ENCODE assay signal across 8 mouse cellular contexts in the genomic region with DNA sequence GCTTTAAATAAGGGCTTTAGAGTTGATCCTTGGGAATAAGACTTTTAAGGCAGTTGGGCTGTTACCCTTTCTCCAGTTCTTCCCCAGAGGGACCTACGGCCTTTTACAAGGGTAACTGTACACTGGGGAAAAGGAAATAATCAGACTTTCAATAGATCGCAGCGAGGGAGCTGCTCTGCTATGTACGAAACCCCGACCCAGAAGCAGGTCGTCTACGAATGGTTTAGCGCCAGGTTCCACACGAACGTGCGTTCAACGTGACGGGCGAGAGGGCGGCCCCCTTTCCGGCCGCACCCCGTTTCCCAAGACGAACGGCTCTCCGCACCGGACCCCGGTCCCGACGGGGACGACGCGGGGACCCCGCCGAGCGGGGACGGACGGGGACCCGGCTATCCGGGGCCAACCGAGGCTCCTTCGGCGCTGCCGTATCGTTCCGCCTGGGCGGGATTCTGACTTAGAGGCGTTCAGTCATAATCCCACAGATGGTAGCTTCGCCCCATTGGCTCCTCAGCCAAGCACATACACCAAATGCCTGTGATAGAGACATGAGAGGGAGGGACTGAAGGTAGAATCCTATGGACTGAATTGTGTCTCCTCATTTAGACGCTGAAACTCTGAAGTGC. TPM values are rescaled to one million over a fixed set of nuclear protein-coding genes. Genes with fewer than 3 reads are reported as not detected.
A peak's percentile ranks its signal among the peaks of the same experiment; 100 is the strongest.
DNase-seq lines count a peak whose midpoint lies in the region; ATAC-seq and TF ChIP-seq lines count a peak whose summit lies in the region.
"Not testable (repeated sequence)": the region's sequence is repeated elsewhere in the genome, so short reads cannot be mapped to it uniquely, and the experiment has no call there.

No protein-coding gene starts in this region.

- not testable (repeated sequence) for H3K9me3 ChIP-seq in forebrain, embryonic 13.5 days (replicated peaks); heart, embryonic 15.5 days (replicated peaks)

- H3K27ac ChIP-seq in forebrain, embryonic 13.5 days; heart, embryonic 15.5 days: not testable (repeated sequence)

- peak; percentile 25 for DNase-seq in brain, embryonic 14.5 days (ENCODE audit: low read depth)
- peak; percentile 88 for DNase-seq in kidney, adult 9 months
- DNase-seq in left cerebral cortex, postnatal 14 days (ENCODE audit: low spot score in 2 of 2) = peak; percentile 79 to 80
- DNase-seq in lung, postnatal 36 days = peak; percentile 77
- DNase-seq in retina, postnatal 1 day = peak; percentile 22
- peak; percentile 68 for DNase-seq in thymus, postnatal 4 days

- peak; percentile 100 for ATAC-seq in forebrain, embryonic 13.5 days
- peak; percentile 100 for ATAC-seq in heart, embryonic 15.5 days (replicated peaks; ENCODE audit: insufficient number of reproducible peaks, insufficient read depth, low FRiP score, low read depth)

- 25% methylated on average over 43 of the region's 45 CpGs for WGBS in forebrain, embryonic 13.5 days
- 38% methylated on average over 45 of the region's 45 CpGs for WGBS in heart, embryonic 15.5 days

- H3K27me3 ChIP-seq in forebrain, embryonic 13.5 days = peaks cover 17% of the 10 kb centered on the region
- not testable (repeated sequence) for H3K27me3 ChIP-seq in heart, embryonic 15.5 days

- not testable (repeated sequence) for TF ChIP-seq POLR2A in brain, embryonic 14.5 days (IDR thresholded peaks at IDR 0.05; ENCODE audit: borderline replicate concordance, extremely low read depth, insufficient read depth, insufficient read length, poor library complexity, severe bottlenecking)

- not testable (repeated sequence) for H3K9ac ChIP-seq in forebrain, embryonic 13.5 days; heart, embryonic 15.5 days

- H3K4me2 ChIP-seq in forebrain, embryonic 13.5 days = peak overlapping the region; percentile 43
- peak overlapping the region; percentile 41 for H3K4me2 ChIP-seq in heart, embryonic 15.5 days

- TF ChIP-seq CTCF in brain, embryonic 14.5 days (IDR thresholded peaks at IDR 0.05; ENCODE audit: borderline replicate concordance, extremely low read depth, insufficient read depth, insufficient read length) = not testable (repeated sequence)

- peak overlapping the region; percentile 25 for H3K4me3 ChIP-seq in forebrain, embryonic 13.5 days
- peak overlapping the region; percentile 28 for H3K4me3 ChIP-seq in heart, embryonic 15.5 days

- intact Hi-C loops in left cerebral cortex, postnatal 14 days (cut with DNase I) = not testable (repeated sequence)

- H3K36me3 ChIP-seq in forebrain, embryonic 13.5 days (ENCODE audit: poor library complexity, severe bottlenecking) = not testable (repeated sequence)
- H3K36me3 ChIP-seq in heart, embryonic 15.5 days = peaks cover 16% of the 10 kb centered on the region; the same call in 1 of the 2 replicates

- H3K4me1 ChIP-seq in forebrain, embryonic 13.5 days; heart, embryonic 15.5 days (replicated peaks): not testable (repeated sequence)

RNA-seq across cellular contexts. Expression of a gene that starts 58.3 kb away (rescaled TPM):
- 382 and 433 TPM in 2 replicates for polyA plus RNA-seq in brain, embryonic 14.5 days (2012; rRNA removed)
- polyA plus RNA-seq in forebrain, embryonic 13.5 days (2015; fragmentation: Nextera tagmentation; extraction: Ambion mirVana) = 500 and 563 TPM in 2 replicates
- 378 and 426 TPM in 2 replicates for polyA plus RNA-seq in heart, embryonic 15.5 days (2015; fragmentation: Nextera tagmentation; extraction: Ambion mirVana)
- 100 to 1,000 TPM; 415 to 420 TPM for total RNA-seq in left cerebral cortex, postnatal 14 days (2021)

Comparison
In these comparisons a context has a peak if more than half of its experiments do, and no peak if none do; other contexts are left out.
1. DNase-seq: peak in every context shown above with its lines; median percentile 88 in kidney, adult 9 months; 80 in left cerebral cortex, postnatal 14 days; 77 in lung, postnatal 36 days; 68 in thymus, postnatal 4 days; 25 in brain, embryonic 14.5 days; 22 in retina, postnatal 1 day.